Mouse (Mus musculus): ENCODE measurements at regions not wholly inside any gene's neighbourhood (a gene's known extent, or its start where the extent isn't known, plus 50 kb on each side); places are given as distances from the start of the nearest gene placed in this dataset.

GRCm38 (mm10) chr8:6582732-6583131, 1477.6 kb upstream of the Slc10a2 start:
- H3K4me3 ChIP-seq (ENCODE audit: low read depth, low read length), result no peak overlapping the region
- H3K27me3 ChIP-seq (ENCODE audit: control insufficient read depth, insufficient read depth, low read length), result no peaks in the 10 kb centered on the region
- 86% methylated on average over 3 of the region's 3 CpGs for WGBS
- no peaks in the 10 kb centered on the region for H3K36me3 ChIP-seq (ENCODE audit: control insufficient read depth, insufficient read depth, low read length)
- no peaks in the 10 kb centered on the region for H3K4me1 ChIP-seq (ENCODE audit: control insufficient read depth, insufficient read depth, insufficient read length, low read length)
- TF ChIP-seq POLR2A (IDR thresholded peaks at IDR 0.05; ENCODE audit: low read depth, low read length), result no peak
- no peak for TF ChIP-seq CTCF (IDR thresholded peaks at IDR 0.05; ENCODE audit: extremely low read depth, insufficient read length, insufficient replicate concordance, low read depth, low read length)
- H3K27ac ChIP-seq (ENCODE audit: insufficient read depth, low read depth, low read length), result no peak overlapping the region

GRCm38 (mm10) chr8:6577868-6578634, 1472.9 kb upstream of the Slc10a2 start:
- H3K36me3 ChIP-seq (ENCODE audit: control insufficient read depth, insufficient read depth, low read length), result no peaks in the 10 kb centered on the region
- H3K27me3 ChIP-seq (ENCODE audit: control insufficient read depth, insufficient read depth, low read length), result no peaks in the 10 kb centered on the region
- H3K27ac ChIP-seq (ENCODE audit: insufficient read depth, low read depth, low read length), result no peak overlapping the region
- TF ChIP-seq POLR2A (IDR thresholded peaks at IDR 0.05; ENCODE audit: low read depth, low read length), result no peak
- TF ChIP-seq CTCF (IDR thresholded peaks at IDR 0.05; ENCODE audit: extremely low read depth, insufficient read length, insufficient replicate concordance, low read depth, low read length), result no peak
- no peak overlapping the region for H3K4me3 ChIP-seq (ENCODE audit: low read depth, low read length)
- no peaks in the 10 kb centered on the region for H3K4me1 ChIP-seq (ENCODE audit: control insufficient read depth, insufficient read depth, insufficient read length, low read length)
- 73% methylated on average over 4 of the region's 4 CpGs for WGBS

- WGBS, result 71% methylated on average over 4 of the region's 4 CpGs
- no peaks in the 10 kb centered on the region for H3K4me1 ChIP-seq (ENCODE audit: control insufficient read depth, insufficient read depth, insufficient read length, low read length)
- TF ChIP-seq POLR2A (IDR thresholded peaks at IDR 0.05; ENCODE audit: low read depth, low read length) (no peak), CTCF (IDR thresholded peaks at IDR 0.05; ENCODE audit: extremely low read depth, insufficient read length, insufficient replicate concordance, low read depth, low read length) (no peak)
These were observed 1470.1 kb upstream of the Slc10a2 start for GRCm38 (mm10) chr8:6575241-6575640.

GRCm38 (mm10) chr8:6573492-6573891, 1468.3 kb upstream of the Slc10a2 start:
- no peaks in the 10 kb centered on the region for H3K27me3 ChIP-seq (ENCODE audit: control insufficient read depth, insufficient read depth, low read length)
- H3K4me3 ChIP-seq (ENCODE audit: low read depth, low read length), result no peak overlapping the region
- H3K27ac ChIP-seq (ENCODE audit: insufficient read depth, low read depth, low read length), result no peak overlapping the region
- no peaks in the 10 kb centered on the region for H3K36me3 ChIP-seq (ENCODE audit: control insufficient read depth, insufficient read depth, low read length)
- TF ChIP-seq POLR2A (IDR thresholded peaks at IDR 0.05; ENCODE audit: low read depth, low read length) (no peak), CTCF (IDR thresholded peaks at IDR 0.05; ENCODE audit: extremely low read depth, insufficient read length, insufficient replicate concordance, low read depth, low read length) (no peak)
- 83% methylated on average over 3 of the region's 3 CpGs for WGBS
- H3K4me1 ChIP-seq (ENCODE audit: control insufficient read depth, insufficient read depth, insufficient read length, low read length), result no peaks in the 10 kb centered on the region

More at GRCm38 (mm10) chr8:6575241-6575640, 1470.1 kb upstream of the Slc10a2 start:
- no peaks in the 10 kb centered on the region for H3K27me3 ChIP-seq (ENCODE audit: control insufficient read depth, insufficient read depth, low read length)
- H3K27ac ChIP-seq (ENCODE audit: insufficient read depth, low read depth, low read length), result no peak overlapping the region
- no peaks in the 10 kb centered on the region for H3K36me3 ChIP-seq (ENCODE audit: control insufficient read depth, insufficient read depth, low read length)
- no peak overlapping the region for H3K4me3 ChIP-seq (ENCODE audit: low read depth, low read length)

- Histone ChIP-seq H3K27me3 (ENCODE audit: control insufficient read depth, insufficient read depth, low read length) (no peaks in the 10 kb centered on the region), H3K27ac (ENCODE audit: insufficient read depth, low read depth, low read length) (no peak overlapping the region), H3K36me3 (ENCODE audit: control insufficient read depth, insufficient read depth, low read length) (no peaks in the 10 kb centered on the region), H3K4me3 (ENCODE audit: low read depth, low read length) (no peak overlapping the region), H3K4me1 (ENCODE audit: control insufficient read depth, insufficient read depth, insufficient read length, low read length) (no peaks in the 10 kb centered on the region)
- 21% methylated on average over 9 of the region's 9 CpGs for WGBS
- no peak for TF ChIP-seq POLR2A (IDR thresholded peaks at IDR 0.05; ENCODE audit: low read depth, low read length)
- TF ChIP-seq CTCF (IDR thresholded peaks at IDR 0.05; ENCODE audit: extremely low read depth, insufficient read length, insufficient replicate concordance, low read depth, low read length), result peak; percentile 83; the same call in 1 of the 2 replicates
These were observed 1467.0 kb upstream of the Slc10a2 start for GRCm38 (mm10) chr8:6572066-6572665.

GRCm38 (mm10) chr8:6550965-6551364, 1445.8 kb upstream of the Slc10a2 start:
- TF ChIP-seq POLR2A (IDR thresholded peaks at IDR 0.05; ENCODE audit: low read depth, low read length) (no peak), CTCF (IDR thresholded peaks at IDR 0.05; ENCODE audit: extremely low read depth, insufficient read length, insufficient replicate concordance, low read depth, low read length) (no peak)
- no peaks in the 10 kb centered on the region for H3K4me1 ChIP-seq (ENCODE audit: control insufficient read depth, insufficient read depth, insufficient read length, low read length)
- H3K27ac ChIP-seq (ENCODE audit: insufficient read depth, low read depth, low read length), result no peak overlapping the region
- H3K36me3 ChIP-seq (ENCODE audit: control insufficient read depth, insufficient read depth, low read length), result no peaks in the 10 kb centered on the region
- H3K4me3 ChIP-seq (ENCODE audit: low read depth, low read length), result no peak overlapping the region
- H3K27me3 ChIP-seq (ENCODE audit: control insufficient read depth, insufficient read depth, low read length), result no peaks in the 10 kb centered on the region

GRCm38 (mm10) chr8:6527171-6527570, 1422.0 kb upstream of the Slc10a2 start:
- Histone ChIP-seq H3K27ac (ENCODE audit: insufficient read depth, low read depth, low read length) (no peak overlapping the region), H3K4me3 (ENCODE audit: low read depth, low read length) (no peak overlapping the region), H3K4me1 (ENCODE audit: control insufficient read depth, insufficient read depth, insufficient read length, low read length) (no peaks in the 10 kb centered on the region), H3K36me3 (ENCODE audit: control insufficient read depth, insufficient read depth, low read length) (no peaks in the 10 kb centered on the region), H3K27me3 (ENCODE audit: control insufficient read depth, insufficient read depth, low read length) (no peaks in the 10 kb centered on the region)
- 67% methylated on average over 5 of the region's 5 CpGs for WGBS
- no peak for TF ChIP-seq POLR2A (IDR thresholded peaks at IDR 0.05; ENCODE audit: low read depth, low read length)
- TF ChIP-seq CTCF (IDR thresholded peaks at IDR 0.05; ENCODE audit: extremely low read depth, insufficient read length, insufficient replicate concordance, low read depth, low read length), result no peak
